Mouse (Mus musculus) adrenal gland, postnatal 0 days (tissue): Measurements from ENCODE around the gene Trim60. TPM values are rescaled to one million over a fixed set of nuclear protein-coding genes. Genes with fewer than 3 reads are reported as not detected.

Experiments
- polyA plus RNA-seq: library from polyadenylated mRNA; unstranded; fragments of >200 nt; fragmentation: Nextera tagmentation; extraction: Ambion mirVana; gene quantifications from 2 replicates; pipeline ENCODE4 v1.2.1, GENCODE M21; 2015

Gene Trim60
- polyA plus RNA-seq: not detected in 2 replicates

GRCm38 (mm10) chr8:65018423-65018822 lies at the start of gene Trim60, which contains the start of gene Trim61:
Gene Trim60 (minus strand): TSS chr8:65018584.
Gene Trim61 (minus strand): TSS chr8:65018523.

GRCm38 (mm10) chr8:65037117-65037533 lies 18.7 kb upstream of the Trim60 start, which contains the start of gene Apela:
Gene Apela (minus strand): TSS chr8:65037336.

GRCm38 (mm10) chr8:64987731-64988130 lies 30.7 kb downstream of the Trim60 start, which contains the start of gene Trim75:
Gene Trim75 (minus strand): TSS chr8:64987831.

Other genes starting within 250 kb of the Trim60 start
- gene Klhl2, start 168.6 kb downstream of the Trim60 start, polyA plus RNA-seq: 11.8 and 21.6 TPM in 2 replicates
- 66.8 and 103 TPM in 2 replicates for gene Tmem192, start 71.4 kb downstream of the Trim60 start, polyA plus RNA-seq
- gene Trim75, start 30.8 kb downstream of the Trim60 start, polyA plus RNA-seq: not detected in 2 replicates
- gene Trim61, start 61 bp downstream of the Trim60 start, polyA plus RNA-seq: not detected in 2 replicates
- gene Apela, start 18.8 kb upstream of the Trim60 start, polyA plus RNA-seq: 0.19 and 1.0 TPM in 2 replicates
- gene Gm10663, start 56.4 kb upstream of the Trim60 start, polyA plus RNA-seq: not detected in 2 replicates
- gene BC030870, start 111.0 kb upstream of the Trim60 start, polyA plus RNA-seq: 0.32 TPM in 1 of 2 replicates, not detected in the other